ENCODE assay signal across 8 mouse cellular contexts in genomic region chr3:30996688-30997014, GRCm38 (mm10). TPM values are rescaled to one million over a fixed set of nuclear protein-coding genes. Genes with fewer than 3 reads are reported as not detected.
DNase-seq lines count a peak whose midpoint lies in the region; ATAC-seq and TF ChIP-seq lines count a peak whose summit lies in the region.

No protein-coding gene starts in this region.

- intact Hi-C loops in heart, postnatal 25 days (cut with DNase I) = loop anchor here (2.0 to 5.0 kb wide), 2 partner anchors 60 to 96 kb away; no protein-coding TSS in a partner anchor

- peaks cover 28% of the 10 kb centered on the region for H3K4me1 ChIP-seq in heart, embryonic 10.5 days
- peaks cover 82% of the 10 kb centered on the region for H3K4me1 ChIP-seq in E14TG2a.4 (replicated peaks; ENCODE audit: low read depth, low read length)
- peaks cover 32% of the 10 kb centered on the region for H3K4me1 ChIP-seq in forebrain, embryonic 15.5 days
- H3K4me1 ChIP-seq in liver, embryonic 15.5 days (replicated peaks) = peaks cover 45% of the 10 kb centered on the region

- 2% methylated on average over 4 of the region's 4 CpGs for WGBS in heart, embryonic 10.5 days
- WGBS in forebrain, embryonic 15.5 days = 2% methylated on average over 4 of the region's 4 CpGs
- WGBS in liver, embryonic 15.5 days (ENCODE audit: insufficient replicate concordance) = 16% methylated on average over 4 of the region's 4 CpGs

- 0 out of 2 replicates have a peak overlapping the region, but pooled peaks have one; percentile 98 for H3K27ac ChIP-seq in heart, embryonic 10.5 days
- no peak overlapping the region for H3K27ac ChIP-seq in forebrain, embryonic 15.5 days (replicated peaks)
- H3K27ac ChIP-seq in liver, embryonic 15.5 days (replicated peaks) = no peak overlapping the region

- no peaks in the 10 kb centered on the region for H3K36me3 ChIP-seq in heart, embryonic 10.5 days
- peaks cover 14% of the 10 kb centered on the region; the same call in 1 of the 2 replicates for H3K36me3 ChIP-seq in E14TG2a.4 (ENCODE audit: insufficient read depth, low read length)
- H3K36me3 ChIP-seq in forebrain, embryonic 15.5 days = no peaks in the 10 kb centered on the region
- H3K36me3 ChIP-seq in liver, embryonic 15.5 days (replicated peaks) = no peaks in the 10 kb centered on the region

- H3K9ac ChIP-seq in forebrain, embryonic 15.5 days (replicated peaks) = peak overlapping the region; percentile 84
- peak overlapping the region; percentile 81; the same call in 1 of the 2 replicates for H3K9ac ChIP-seq in liver, embryonic 15.5 days

- TF ChIP-seq CTCF in E14TG2a.4 (conservative IDR thresholded peaks at IDR 0.05; ENCODE audit: low read length) = no peak

- H3K4me2 ChIP-seq in forebrain, embryonic 15.5 days (replicated peaks) = peak overlapping the region; percentile 48
- H3K4me2 ChIP-seq in liver, embryonic 15.5 days = peak overlapping the region; percentile 95

- peak overlapping the region; percentile 97 for H3K4me3 ChIP-seq in heart, embryonic 10.5 days
- peak overlapping the region; percentile 99 for H3K4me3 ChIP-seq in E14TG2a.4 (replicated peaks; ENCODE audit: low read length)
- H3K4me3 ChIP-seq in forebrain, embryonic 15.5 days = peak overlapping the region; percentile 79
- peak overlapping the region; percentile 88 for H3K4me3 ChIP-seq in liver, embryonic 15.5 days (replicated peaks)

- ATAC-seq in forebrain, embryonic 15.5 days (replicated peaks) = no peak
- no peak for ATAC-seq in liver, embryonic 15.5 days (ENCODE audit: insufficient read depth)
- ATAC-seq in inflammation-experienced regulatory T-cells, adult 6 months = no peak

- DNase-seq in heart, embryonic 10.5 days (ENCODE audit: low spot score) = no peak
- DNase-seq in heart, postnatal 25 days (ENCODE audit: low spot score) = no peak
- DNase-seq in right cerebral cortex, postnatal 14 days = no peak
- DNase-seq in kidney, adult 8-10 months = no peak

- H3K27me3 ChIP-seq in heart, embryonic 10.5 days (ENCODE audit: insufficient read depth, poor library complexity, severe bottlenecking) = no peaks in the 10 kb centered on the region
- no peaks in the 10 kb centered on the region for H3K27me3 ChIP-seq in E14TG2a.4 (ENCODE audit: insufficient read depth, low read length)
- H3K27me3 ChIP-seq in forebrain, embryonic 15.5 days = no peaks in the 10 kb centered on the region
- no peaks in the 10 kb centered on the region for H3K27me3 ChIP-seq in liver, embryonic 15.5 days

- no peaks in the 10 kb centered on the region for H3K9me3 ChIP-seq in heart, embryonic 10.5 days
- H3K9me3 ChIP-seq in E14TG2a.4 (ENCODE audit: low read length) = no peaks in the 10 kb centered on the region
- H3K9me3 ChIP-seq in forebrain, embryonic 15.5 days = no peaks in the 10 kb centered on the region
- no peaks in the 10 kb centered on the region for H3K9me3 ChIP-seq in liver, embryonic 15.5 days (replicated peaks)

RNA-seq across cellular contexts. Expression of gene Prkci, which starts 1.1 kb away (rescaled TPM):
- polyA plus RNA-seq in heart, embryonic 10.5 days (2016; fragmentation: Nextera tagmentation; extraction: Ambion mirVana) = 23.2 and 32.7 TPM in 2 replicates
- 10 to 100 TPM; 13.4 to 18.5 TPM for total RNA-seq in heart, postnatal 25 days (2021)
- 25.7 and 25.9 TPM in 2 replicates for polyA plus RNA-seq in forebrain, embryonic 15.5 days (2015; fragmentation: Nextera tagmentation; extraction: Ambion mirVana)
- 5.1 and 5.4 TPM in 2 replicates for polyA plus RNA-seq in liver, embryonic 15.5 days (2015; fragmentation: Nextera tagmentation; extraction: Ambion mirVana)
- 1 to 10 TPM; 1.5 to 2.5 (median 1.8) TPM for polyA plus RNA-seq in inflammation-experienced regulatory T-cells, adult 6 months (2017; shearing (Covaris generic))

RNA-seq across cellular contexts. Expression of gene Phc3, which starts 27.4 kb away (rescaled TPM):
- polyA plus RNA-seq in heart, embryonic 10.5 days (2016; fragmentation: Nextera tagmentation; extraction: Ambion mirVana) = 4.7 and 5.3 TPM in 2 replicates
- 10 to 100 TPM; 15.0 to 18.2 TPM for total RNA-seq in heart, postnatal 25 days (2021)
- 6.9 and 7.4 TPM in 2 replicates for polyA plus RNA-seq in forebrain, embryonic 15.5 days (2015; fragmentation: Nextera tagmentation; extraction: Ambion mirVana)
- polyA plus RNA-seq in liver, embryonic 15.5 days (2015; fragmentation: Nextera tagmentation; extraction: Ambion mirVana) = 1.8 TPM in 2 replicates
- polyA plus RNA-seq in inflammation-experienced regulatory T-cells, adult 6 months (2017; shearing (Covaris generic)) = 10 to 100 TPM; 33.9 to 61.5 (median 43.2) TPM
